Mouse (Mus musculus): ENCODE data around the gene Rsad1. TPM values are rescaled to one million over a fixed set of nuclear protein-coding genes. Genes with fewer than 3 reads are reported as not detected.

Gene Rsad1
- polyA plus RNA-seq, 1 experiment = 8.4 TPM

DNA sequence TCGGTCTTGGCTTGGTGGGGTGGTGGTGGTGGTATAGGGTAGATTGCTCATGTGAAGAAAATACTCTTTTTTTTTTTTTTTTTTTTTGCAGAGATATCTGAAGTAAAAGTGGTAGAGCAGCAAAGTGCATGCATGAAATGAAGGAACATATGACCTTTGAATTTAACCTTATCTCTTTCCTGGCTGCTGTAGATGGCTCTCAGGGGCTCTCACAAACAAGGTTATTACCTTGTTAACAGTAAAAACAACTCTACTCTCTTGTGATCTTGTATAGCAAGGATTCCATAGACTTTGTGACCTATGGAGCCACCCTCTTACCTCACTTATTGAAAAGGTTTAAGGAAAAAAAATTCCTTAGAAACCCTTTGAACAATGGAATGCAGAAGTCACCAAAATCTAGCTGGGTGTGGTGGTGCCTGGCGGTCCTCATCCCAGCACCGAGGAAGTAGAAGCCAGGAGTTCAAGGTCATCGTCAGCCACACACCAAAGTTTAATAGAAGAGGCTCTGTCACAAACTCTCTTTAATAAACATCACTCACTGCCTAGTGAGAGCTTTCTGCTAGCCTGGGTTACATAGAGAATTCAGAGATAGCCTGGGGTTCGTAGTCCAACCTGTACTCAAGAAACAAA, 31.2 kb upstream of the Rsad1 start:
- Histone ChIP-seq H3K4me3 (ENCODE audit: low read depth, low read length) (no peak overlapping the region), H3K27ac (ENCODE audit: insufficient read depth, low read depth, low read length) (no peak overlapping the region), H3K27me3 (ENCODE audit: control insufficient read depth, insufficient read depth, low read length) (no peaks in the 10 kb centered on the region), H3K4me1 (ENCODE audit: control insufficient read depth, insufficient read depth, insufficient read length, low read length) (peaks cover 7% of the 10 kb centered on the region; the same call in 1 of the 2 replicates), H3K36me3 (ENCODE audit: control insufficient read depth, insufficient read depth, low read length) (peaks cover 3% of the 10 kb centered on the region; the same call in 1 of the 2 replicates)
- TF ChIP-seq POLR2A (IDR thresholded peaks at IDR 0.05; ENCODE audit: low read depth, low read length) (no peak), CTCF (IDR thresholded peaks at IDR 0.05; ENCODE audit: extremely low read depth, insufficient read length, insufficient replicate concordance, low read depth, low read length) (no peak)
- 38% methylated on average over 5 of the region's 5 CpGs for WGBS

DNA sequence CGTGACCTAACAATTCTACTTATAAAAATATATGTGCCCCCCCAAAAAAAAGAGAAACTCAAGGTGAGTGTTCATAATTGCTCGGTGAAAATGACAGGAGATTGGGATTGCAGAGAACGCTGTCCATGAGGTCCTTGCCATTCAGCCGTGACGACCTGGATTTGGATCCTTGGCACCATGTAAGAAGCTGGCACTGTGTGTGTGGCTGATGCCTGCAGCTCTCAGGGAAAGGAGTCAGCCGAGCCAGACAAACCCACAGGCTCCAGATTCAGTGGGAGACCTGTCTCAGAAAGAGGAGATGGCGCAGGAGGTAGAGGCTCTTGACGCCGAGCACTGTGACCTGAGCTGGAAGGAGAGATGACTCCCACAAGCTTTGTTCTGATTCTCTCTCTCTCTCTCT, 27.3 kb upstream of the Rsad1 start:
- Histone ChIP-seq H3K27me3 (ENCODE audit: control insufficient read depth, insufficient read depth, low read length) (no peaks in the 10 kb centered on the region), H3K4me1 (ENCODE audit: control insufficient read depth, insufficient read depth, insufficient read length, low read length) (peaks cover 8% of the 10 kb centered on the region; the same call in 1 of the 2 replicates), H3K27ac (ENCODE audit: insufficient read depth, low read depth, low read length) (no peak overlapping the region), H3K4me3 (ENCODE audit: low read depth, low read length) (no peak overlapping the region), H3K36me3 (ENCODE audit: control insufficient read depth, insufficient read depth, low read length) (peaks cover 3% of the 10 kb centered on the region; the same call in 1 of the 2 replicates)
- 96% methylated on average over 9 of the region's 9 CpGs for WGBS
- TF ChIP-seq POLR2A (IDR thresholded peaks at IDR 0.05; ENCODE audit: low read depth, low read length) (no peak), CTCF (IDR thresholded peaks at IDR 0.05; ENCODE audit: extremely low read depth, insufficient read length, insufficient replicate concordance, low read depth, low read length) (no peak)

DNA sequence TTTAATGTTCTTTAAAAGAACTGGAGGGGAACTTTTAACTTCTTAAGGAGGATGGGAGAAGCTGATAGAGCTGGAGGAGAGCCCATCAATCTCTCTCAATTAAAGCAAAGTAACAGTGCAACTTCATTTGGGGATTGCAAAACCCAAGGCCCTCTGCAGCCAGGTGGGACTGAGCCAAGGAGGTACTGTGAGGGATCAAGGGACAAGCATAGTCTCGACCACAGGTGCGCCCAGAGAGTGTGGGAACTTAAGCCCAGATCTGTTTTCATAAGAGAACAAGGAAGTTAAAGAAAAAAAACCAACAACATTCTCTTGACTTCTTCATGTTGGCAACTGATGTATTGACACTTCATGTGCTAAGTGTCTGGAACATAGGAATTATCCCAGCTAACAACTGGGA, 26.0 kb upstream of the Rsad1 start:
- Histone ChIP-seq H3K27ac (ENCODE audit: insufficient read depth, low read depth, low read length) (no peak overlapping the region), H3K36me3 (ENCODE audit: control insufficient read depth, insufficient read depth, low read length) (peaks cover 7% of the 10 kb centered on the region; the same call in 1 of the 2 replicates), H3K27me3 (ENCODE audit: control insufficient read depth, insufficient read depth, low read length) (no peaks in the 10 kb centered on the region), H3K4me3 (ENCODE audit: low read depth, low read length) (no peak overlapping the region), H3K4me1 (ENCODE audit: control insufficient read depth, insufficient read depth, insufficient read length, low read length) (peaks cover 4% of the 10 kb centered on the region; the same call in 1 of the 2 replicates)
- TF ChIP-seq POLR2A (IDR thresholded peaks at IDR 0.05; ENCODE audit: low read depth, low read length) = no peak
- TF ChIP-seq CTCF (IDR thresholded peaks at IDR 0.05; ENCODE audit: extremely low read depth, insufficient read length, insufficient replicate concordance, low read depth, low read length) = no peak
- WGBS = 20% methylated on average over 2 of the region's 2 CpGs

DNA sequence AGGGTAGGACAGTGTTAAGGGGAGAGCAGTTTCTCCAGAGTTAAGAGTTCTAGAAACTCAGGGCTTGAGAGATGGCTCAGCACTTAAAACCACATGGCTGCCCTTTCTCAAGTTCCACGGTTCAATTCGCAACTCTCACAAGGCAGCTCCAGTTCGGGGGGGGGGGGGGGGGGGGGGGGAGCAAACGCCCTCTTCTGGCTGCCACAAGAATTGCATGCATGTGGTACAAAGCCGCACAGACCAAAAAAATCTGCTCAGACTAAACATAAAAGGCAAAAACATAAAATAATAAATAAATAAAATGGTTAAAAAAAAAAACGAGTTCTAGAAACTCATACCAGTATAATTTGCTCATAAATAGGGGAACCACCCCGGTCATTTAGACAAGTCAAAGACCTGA, 25.5 kb upstream of the Rsad1 start:
- H3K27me3 ChIP-seq (ENCODE audit: control insufficient read depth, insufficient read depth, low read length) = no peaks in the 10 kb centered on the region
- no peak overlapping the region for H3K4me3 ChIP-seq (ENCODE audit: low read depth, low read length)
- H3K4me1 ChIP-seq (ENCODE audit: control insufficient read depth, insufficient read depth, insufficient read length, low read length) = peaks cover 2% of the 10 kb centered on the region; the same call in 1 of the 2 replicates
- 6% methylated on average over 6 of the region's 7 CpGs for WGBS
- H3K27ac ChIP-seq (ENCODE audit: insufficient read depth, low read depth, low read length) = no peak overlapping the region
- H3K36me3 ChIP-seq (ENCODE audit: control insufficient read depth, insufficient read depth, low read length) = peaks cover 9% of the 10 kb centered on the region; the same call in 1 of the 2 replicates
- TF ChIP-seq CTCF (IDR thresholded peaks at IDR 0.05; ENCODE audit: extremely low read depth, insufficient read length, insufficient replicate concordance, low read depth, low read length) = peak; percentile 25; the same call in 1 of the 2 replicates
- TF ChIP-seq POLR2A (IDR thresholded peaks at IDR 0.05; ENCODE audit: low read depth, low read length) = no peak

DNA sequence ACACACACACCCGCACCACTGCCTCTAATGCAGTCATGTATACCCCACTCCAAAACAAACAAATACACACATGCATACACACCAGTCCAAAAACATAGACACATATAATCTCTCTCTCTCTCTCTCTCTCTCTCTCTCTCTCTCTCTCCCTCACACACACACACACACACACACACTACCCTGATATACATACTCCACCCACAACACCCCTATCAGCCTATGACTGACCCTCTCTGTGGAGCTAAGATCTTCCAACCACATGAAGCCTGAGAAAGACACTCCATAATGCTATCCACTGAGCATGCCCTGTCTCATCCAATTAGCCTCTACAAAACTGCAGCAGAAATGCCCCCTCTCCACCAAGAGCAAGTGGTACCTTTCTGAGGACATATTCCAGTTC, 22.8 kb upstream of the Rsad1 start:
- 100% methylated on average over 1 of the region's 1 CpGs for WGBS

DNA sequence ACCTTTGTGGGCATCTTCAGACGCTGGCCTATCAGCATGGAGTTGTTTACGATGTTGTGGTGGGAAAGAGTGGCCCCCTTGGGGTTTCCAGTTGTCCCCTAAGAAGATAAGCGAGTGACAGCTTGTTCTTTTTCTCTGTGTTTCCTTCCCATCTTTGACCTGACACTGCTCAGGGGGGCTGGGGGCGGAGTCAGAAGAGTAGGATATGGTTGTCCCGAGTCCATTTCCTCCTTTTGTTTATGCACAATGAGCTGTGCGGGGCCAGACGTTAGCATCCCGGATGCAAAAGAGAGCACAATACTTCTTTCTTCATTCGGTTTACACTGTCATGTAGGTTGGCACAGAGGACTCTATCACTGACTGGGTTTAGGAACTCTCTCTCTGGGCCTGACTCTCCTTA, 21.6 kb upstream of the Rsad1 start:
- no peak overlapping the region for H3K4me3 ChIP-seq (ENCODE audit: low read depth, low read length)
- no peaks in the 10 kb centered on the region for H3K27me3 ChIP-seq (ENCODE audit: control insufficient read depth, insufficient read depth, low read length)
- TF ChIP-seq CTCF (IDR thresholded peaks at IDR 0.05; ENCODE audit: extremely low read depth, insufficient read length, insufficient replicate concordance, low read depth, low read length) = no peak
- TF ChIP-seq POLR2A (IDR thresholded peaks at IDR 0.05; ENCODE audit: low read depth, low read length) = no peak
- H3K36me3 ChIP-seq (ENCODE audit: control insufficient read depth, insufficient read depth, low read length) = peaks cover 10% of the 10 kb centered on the region; the same call in 1 of the 2 replicates
- 67% methylated on average over 9 of the region's 9 CpGs for WGBS
- peaks cover 2% of the 10 kb centered on the region; the same call in 1 of the 2 replicates for H3K4me1 ChIP-seq (ENCODE audit: control insufficient read depth, insufficient read depth, insufficient read length, low read length)
- no peak overlapping the region for H3K27ac ChIP-seq (ENCODE audit: insufficient read depth, low read depth, low read length)

More for the DNA sequence above, 22.8 kb upstream of the Rsad1 start:
- peaks cover 2% of the 10 kb centered on the region; the same call in 1 of the 2 replicates for H3K4me1 ChIP-seq (ENCODE audit: control insufficient read depth, insufficient read depth, insufficient read length, low read length)
- H3K27me3 ChIP-seq (ENCODE audit: control insufficient read depth, insufficient read depth, low read length) = no peaks in the 10 kb centered on the region
- H3K27ac ChIP-seq (ENCODE audit: insufficient read depth, low read depth, low read length) = no peak overlapping the region
- no peak for TF ChIP-seq POLR2A (IDR thresholded peaks at IDR 0.05; ENCODE audit: low read depth, low read length)
- peaks cover 11% of the 10 kb centered on the region; the same call in 1 of the 2 replicates for H3K36me3 ChIP-seq (ENCODE audit: control insufficient read depth, insufficient read depth, low read length)
- H3K4me3 ChIP-seq (ENCODE audit: low read depth, low read length) = no peak overlapping the region

DNA sequence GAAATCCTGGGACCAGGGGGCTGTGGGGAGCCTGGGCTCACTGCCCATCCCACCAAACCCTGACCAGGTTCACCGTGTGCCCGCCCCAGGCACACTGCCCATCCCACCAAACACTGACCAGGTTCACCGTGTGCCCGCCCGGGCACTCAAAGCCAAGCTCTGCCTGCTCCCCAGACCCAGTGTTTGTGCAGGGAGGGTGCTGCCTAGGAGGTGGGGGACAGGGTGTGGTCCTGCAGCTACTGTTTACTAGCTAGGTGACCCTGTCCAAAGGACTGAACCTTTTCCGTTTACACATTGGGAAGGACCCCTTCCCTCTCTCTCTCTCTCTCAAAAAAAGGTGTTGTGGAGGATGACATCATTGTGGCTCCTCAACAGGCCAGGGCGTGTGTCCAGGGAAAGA, 18.3 kb upstream of the Rsad1 start:
- no peak overlapping the region for H3K27ac ChIP-seq (ENCODE audit: insufficient read depth, low read depth, low read length)
- H3K4me1 ChIP-seq (ENCODE audit: control insufficient read depth, insufficient read depth, insufficient read length, low read length) = peaks cover 12% of the 10 kb centered on the region
- H3K36me3 ChIP-seq (ENCODE audit: control insufficient read depth, insufficient read depth, low read length) = peaks cover 10% of the 10 kb centered on the region; the same call in 1 of the 2 replicates
- H3K4me3 ChIP-seq (ENCODE audit: low read depth, low read length) = no peak overlapping the region
- TF ChIP-seq CTCF (IDR thresholded peaks at IDR 0.05; ENCODE audit: extremely low read depth, insufficient read length, insufficient replicate concordance, low read depth, low read length) (no peak), POLR2A (IDR thresholded peaks at IDR 0.05; ENCODE audit: low read depth, low read length) (no peak)
- no peaks in the 10 kb centered on the region for H3K27me3 ChIP-seq (ENCODE audit: control insufficient read depth, insufficient read depth, low read length)
- 89% methylated on average over 7 of the region's 7 CpGs for WGBS

Data from small intestine, adult 2 months (tissue).